10 mouse cellular contexts compared by ENCODE assay signal in genomic region chr11:117249282-117249984, GRCm38 (mm10). TPM values are rescaled to one million over a fixed set of nuclear protein-coding genes. Genes with fewer than 3 reads are reported as not detected.
DNase-seq lines count a peak whose midpoint lies in the region; ATAC-seq lines count a peak whose summit lies in the region.
"Had no signal": no experiment of that assay in that cellular context is flagged by ENCODE, and none has a peak within 500 bp of the region (broad histone marks: within the 10 kb centered on the region; RNA-seq: fewer than 3 reads in every experiment).

No protein-coding gene starts in this region.

- H3K36me3 ChIP-seq in forebrain, embryonic 15.5 days = no peaks in the 10 kb centered on the region
- no peaks in the 10 kb centered on the region for H3K36me3 ChIP-seq in midbrain, embryonic 13.5 days

- peaks cover 24% of the 10 kb centered on the region for H3K4me1 ChIP-seq in forebrain, embryonic 15.5 days
- peaks cover 25% of the 10 kb centered on the region for H3K4me1 ChIP-seq in midbrain, embryonic 13.5 days (replicated peaks)

- H3K27me3 ChIP-seq in forebrain, embryonic 15.5 days = no peaks in the 10 kb centered on the region
- H3K27me3 ChIP-seq in midbrain, embryonic 13.5 days = no peaks in the 10 kb centered on the region

- H3K27ac ChIP-seq in forebrain, embryonic 15.5 days (replicated peaks) = peak overlapping the region; percentile 77
- peak overlapping the region; percentile 65 for H3K27ac ChIP-seq in midbrain, embryonic 13.5 days

- DNase-seq in cerebellum, postnatal 10 days = peak; percentile 78 to 82
- no peak for DNase-seq in cerebellum, adult 9-10 months
- DNase-seq in kidney, postnatal 10 days = peak; percentile 44
- DNase-seq in kidney, adult 8-10 months = no peak
- no peak for DNase-seq in layer of hippocampus, adult 8-10 months (ENCODE audit: low spot score in 2 of 2)
- DNase-seq: gastrocnemius, postnatal 10 days; lung, adult 2 months had no signal

- H3K4me2 ChIP-seq in forebrain, embryonic 15.5 days (replicated peaks) = no peak overlapping the region
- no peak overlapping the region for H3K4me2 ChIP-seq in midbrain, embryonic 13.5 days (replicated peaks)

- ATAC-seq in forebrain, embryonic 15.5 days (replicated peaks) = no peak
- 0 out of 2 replicates have a peak, but pooled peaks have one; percentile 2 for ATAC-seq in midbrain, embryonic 13.5 days
- no peak for ATAC-seq in CD4-positive, CD25-positive, alpha-beta regulatory T cell, adult 4 months

- no peak overlapping the region for H3K4me3 ChIP-seq in forebrain, embryonic 15.5 days
- H3K4me3 ChIP-seq in midbrain, embryonic 13.5 days (replicated peaks) = no peak overlapping the region

- WGBS in forebrain, embryonic 15.5 days = 72% methylated on average over 18 of the region's 18 CpGs
- 70% methylated on average over 18 of the region's 18 CpGs for WGBS in midbrain, embryonic 13.5 days

- no peak overlapping the region for H3K9ac ChIP-seq in forebrain, embryonic 15.5 days (replicated peaks)
- H3K9ac ChIP-seq in midbrain, embryonic 13.5 days (replicated peaks) = no peak overlapping the region

- no peaks in the 10 kb centered on the region for H3K9me3 ChIP-seq in forebrain, embryonic 15.5 days
- no peaks in the 10 kb centered on the region for H3K9me3 ChIP-seq in midbrain, embryonic 13.5 days

RNA-seq across cellular contexts. Expression of gene Sept9, which starts 50.0 kb away (rescaled TPM):
- polyA plus RNA-seq in forebrain, embryonic 15.5 days (2015; fragmentation: Nextera tagmentation; extraction: Ambion mirVana) = 126 and 128 TPM in 2 replicates
- polyA plus RNA-seq in midbrain, embryonic 13.5 days (2015; fragmentation: Nextera tagmentation; extraction: Ambion mirVana) = 121 and 125 TPM in 2 replicates
- 100 to 1,000 TPM in 3 of 4 experiments, 10 to 100 TPM in 1; 99.5 to 109 (median 104) TPM for total RNA-seq in layer of hippocampus, adult 8-10 months (2022)
- 100 to 1,000 TPM; 277 to 424 TPM for polyA plus RNA-seq in CD4-positive, CD25-positive, alpha-beta regulatory T cell, adult 4 months (2017; shearing (Covaris generic))

Comparison
In these comparisons a context has a peak if more than half of its experiments do, and no peak if none do; other contexts are left out.
1. DNase-seq: peak in cerebellum, postnatal 10 days (2 of 2) and kidney, postnatal 10 days (single experiment); none in cerebellum, adult 9-10 months (single experiment), kidney, adult 8-10 months (0 of 2) and layer of hippocampus, adult 8-10 months (0 of 2).